Comparison of ENCODE assay signal across 14 mouse cellular contexts in genomic region chr2:129627811-129628210, GRCm38 (mm10). TPM values are rescaled to one million over a fixed set of nuclear protein-coding genes. Genes with fewer than 3 reads are reported as not detected.
A peak's percentile ranks its signal among the peaks of the same experiment; 100 is the strongest.
DNase-seq lines count a peak whose midpoint lies in the region; ATAC-seq and TF ChIP-seq lines count a peak whose summit lies in the region.
"Had no signal": no experiment of that assay in that cellular context is flagged by ENCODE, and none has a peak within 500 bp of the region (broad histone marks: within the 10 kb centered on the region; RNA-seq: fewer than 3 reads in every experiment).

No protein-coding gene starts in this region.

- intact Hi-C loops in left cerebral cortex, postnatal 14 days (cut with DNase I): no loop called here

- H3K27me3 ChIP-seq in cerebellum, adult 2 months (ENCODE audit: control insufficient read depth, insufficient read depth, low read length): no peaks in the 10 kb centered on the region
- no peaks in the 10 kb centered on the region for H3K27me3 ChIP-seq in intestine, embryonic 14.5 days (replicated peaks; ENCODE audit: control insufficient read depth, insufficient read depth, low read length)
- no peaks in the 10 kb centered on the region for H3K27me3 ChIP-seq in intestine, embryonic 15.5 days (replicated peaks)
- H3K27me3 ChIP-seq in hindbrain, embryonic 14.5 days (ENCODE audit: control insufficient read depth, insufficient read depth, low read length): no peaks in the 10 kb centered on the region
- H3K27me3 ChIP-seq: kidney, embryonic 15.5 days had no signal

- 95% methylated on average over 13 of the region's 13 CpGs for WGBS in cerebellum, adult 2 months
- WGBS in intestine, embryonic 14.5 days: 67% methylated on average over 13 of the region's 13 CpGs
- 74% methylated on average over 13 of the region's 13 CpGs for WGBS in intestine, embryonic 15.5 days
- WGBS in hindbrain, embryonic 14.5 days: 87% methylated on average over 13 of the region's 13 CpGs

- H3K36me3 ChIP-seq in intestine, embryonic 14.5 days (ENCODE audit: control insufficient read depth, insufficient read depth, low read length): peaks cover 17% of the 10 kb centered on the region; the same call in 1 of the 2 replicates
- 0 out of 2 replicates have a peak, but pooled peaks cover 6% of the 10 kb centered on the region for H3K36me3 ChIP-seq in intestine, embryonic 15.5 days
- H3K36me3 ChIP-seq in hindbrain, embryonic 14.5 days (replicated peaks; ENCODE audit: control insufficient read depth, insufficient read depth): peaks cover 14% of the 10 kb centered on the region

- H3K27ac ChIP-seq in cerebellum, adult 2 months (ENCODE audit: insufficient read depth, low read length): no peak overlapping the region
- H3K27ac ChIP-seq in intestine, embryonic 14.5 days (ENCODE audit: low read depth): no peak overlapping the region
- H3K27ac ChIP-seq in intestine, embryonic 15.5 days: no peak overlapping the region
- H3K27ac ChIP-seq in hindbrain, embryonic 14.5 days: no peak overlapping the region
- H3K27ac ChIP-seq: gastrocnemius, adult 2 months; kidney, embryonic 15.5 days had no signal

- DNase-seq in cerebellum, adult 11-12 months: peak; percentile 10
- DNase-seq in cerebellum, adult 2 months: no peak
- peak; percentile 41 for DNase-seq in intestine, embryonic 14.5 days (ENCODE audit: low spot score)
- peak; percentile 93 for DNase-seq in brain, adult 2 months (ENCODE audit: low read depth, low spot score)
- peak; percentile 66 to 71 for DNase-seq in left cerebral cortex, postnatal 14 days (ENCODE audit: low spot score in 2 of 2)
- DNase-seq in hindbrain, embryonic 14.5 days (ENCODE audit: low spot score): no peak
- no peak for DNase-seq in adrenal gland, postnatal 4 days (ENCODE audit: low spot score in 2 of 2)
- DNase-seq: adrenal gland, postnatal 36 days; cerebellum, postnatal 10 days; gastrocnemius, adult 2 months; lung, adult 18-20 months had no signal

- no peaks in the 10 kb centered on the region for H3K9me3 ChIP-seq in intestine, embryonic 14.5 days (ENCODE audit: control insufficient read depth, low read length)
- H3K9me3 ChIP-seq in intestine, embryonic 15.5 days: no peaks in the 10 kb centered on the region
- H3K9me3 ChIP-seq in hindbrain, embryonic 14.5 days (ENCODE audit: control insufficient read depth, low read length): no peaks in the 10 kb centered on the region
- H3K9me3 ChIP-seq: kidney, embryonic 15.5 days had no signal

- no peak overlapping the region for H3K4me2 ChIP-seq in intestine, embryonic 14.5 days (ENCODE audit: low read length)
- H3K4me2 ChIP-seq in intestine, embryonic 15.5 days (replicated peaks): no peak overlapping the region
- no peak overlapping the region for H3K4me2 ChIP-seq in hindbrain, embryonic 14.5 days (replicated peaks)
- H3K4me2 ChIP-seq: kidney, embryonic 15.5 days had no signal

- H3K4me3 ChIP-seq in cerebellum, adult 2 months (replicated peaks; ENCODE audit: insufficient read depth, low read depth, low read length): no peak overlapping the region
- H3K4me3 ChIP-seq in intestine, embryonic 14.5 days (ENCODE audit: low read depth, low read length): no peak overlapping the region
- no peak overlapping the region for H3K4me3 ChIP-seq in intestine, embryonic 15.5 days (replicated peaks)
- no peak overlapping the region for H3K4me3 ChIP-seq in hindbrain, embryonic 14.5 days (replicated peaks; ENCODE audit: low read length)
- H3K4me3 ChIP-seq: gastrocnemius, adult 2 months; kidney, embryonic 15.5 days had no signal

- ATAC-seq in intestine, embryonic 14.5 days (replicated peaks; ENCODE audit: low FRiP score, low TSS enrichment, low read depth): no peak
- ATAC-seq in intestine, embryonic 15.5 days: no peak
- no peak for ATAC-seq in hindbrain, embryonic 14.5 days (ENCODE audit: low FRiP score)
- ATAC-seq: hindbrain, embryonic 16.5 days had no signal

- TF ChIP-seq POLR2A in cerebellum, adult 2 months (IDR thresholded peaks at IDR 0.05; ENCODE audit: borderline replicate concordance, insufficient read depth, low read length): no peak

- no peak for TF ChIP-seq CTCF in cerebellum, adult 2 months (IDR thresholded peaks at IDR 0.05; ENCODE audit: borderline replicate concordance, insufficient read depth, low read depth, low read length)

- no peak overlapping the region for H3K9ac ChIP-seq in intestine, embryonic 14.5 days (ENCODE audit: low read length)
- H3K9ac ChIP-seq in intestine, embryonic 15.5 days: no peak overlapping the region
- no peak overlapping the region for H3K9ac ChIP-seq in hindbrain, embryonic 14.5 days
- H3K9ac ChIP-seq: kidney, embryonic 15.5 days had no signal

- H3K4me1 ChIP-seq in cerebellum, adult 2 months (ENCODE audit: control insufficient read depth, insufficient read depth, low read length): peaks cover 28% of the 10 kb centered on the region
- H3K4me1 ChIP-seq in intestine, embryonic 14.5 days (replicated peaks; ENCODE audit: control insufficient read depth, insufficient read depth, low read length): no peaks in the 10 kb centered on the region
- no peaks in the 10 kb centered on the region for H3K4me1 ChIP-seq in intestine, embryonic 15.5 days (replicated peaks)
- H3K4me1 ChIP-seq in hindbrain, embryonic 14.5 days (replicated peaks; ENCODE audit: control insufficient read depth, insufficient read depth, low read length): no peaks in the 10 kb centered on the region

RNA-seq across cellular contexts. Expression of gene Sirpa, which starts 35.2 kb away (rescaled TPM):
- polyA plus RNA-seq in cerebellum, adult 2 months (2012; rRNA removed): 235 and 254 TPM in 2 replicates
- polyA plus RNA-seq in intestine, embryonic 14.5 days (2014; fragmentation: Nextera tagmentation; extraction: Ambion mirVana): 28.0 and 29.9 TPM in 2 replicates
- polyA plus RNA-seq in intestine, embryonic 15.5 days (2015; fragmentation: Nextera tagmentation; extraction: Ambion mirVana): 21.3 and 22.1 TPM in 2 replicates
- 100 to 1,000 TPM; 371 to 377 TPM for total RNA-seq in left cerebral cortex, postnatal 14 days (2021)
- 38.6 and 40.7 TPM in 2 replicates for polyA plus RNA-seq in hindbrain, embryonic 14.5 days (2014; fragmentation: Nextera tagmentation; extraction: Ambion mirVana)
- 10 to 100 TPM; 76.8 to 79.1 TPM for total RNA-seq in adrenal gland, postnatal 4 days (2021)

Comparison
In these comparisons a context has a peak if more than half of its experiments do, and no peak if none do; other contexts are left out.
1. DNase-seq: peak in cerebellum, adult 11-12 months (single experiment), intestine, embryonic 14.5 days (single experiment), brain, adult 2 months (single experiment) and left cerebral cortex, postnatal 14 days (2 of 2); none in cerebellum, adult 2 months (0 of 2), hindbrain, embryonic 14.5 days (single experiment) and adrenal gland, postnatal 4 days (0 of 2).